Mouse (Mus musculus): ENCODE measurements around the gene Tfb2m.

Tfb2m gene

GRCm38 (mm10) chr1:179492908-179493307, 53.2 kb downstream of the Tfb2m start:
- no peak for DNase-seq

- DNase-seq, result no peak
Measured at GRCm38 (mm10) chr1:179488520-179488919, 57.5 kb downstream of the Tfb2m start.

- no peak for DNase-seq
Measured at GRCm38 (mm10) chr1:179487990-179488389, 58.1 kb downstream of the Tfb2m start.

GRCm38 (mm10) chr1:179487238-179487637, 58.8 kb downstream of the Tfb2m start:
- DNase-seq, result no peak

- DNase-seq, result no peak
Measured at GRCm38 (mm10) chr1:179485784-179486540, 60.1 kb downstream of the Tfb2m start.

GRCm38 (mm10) chr1:179480862-179481261, 65.2 kb downstream of the Tfb2m start:
- no peak for DNase-seq

Data from kidney, postnatal 25 days (tissue).